Mouse (Mus musculus): ENCODE data around the gene Gtf2ird2. TPM values are rescaled to one million over a fixed set of nuclear protein-coding genes. Genes with fewer than 3 reads are reported as not detected.

Gtf2ird2 gene
- polyA plus RNA-seq (2014; fragmentation: Illumina TruSeq; extraction: RNeasy Lipid Tissue Mini Kit (QIAGEN cat#74804); ENCODE audit: low read depth, low replicate concordance), result 4.9 TPM

DNA sequence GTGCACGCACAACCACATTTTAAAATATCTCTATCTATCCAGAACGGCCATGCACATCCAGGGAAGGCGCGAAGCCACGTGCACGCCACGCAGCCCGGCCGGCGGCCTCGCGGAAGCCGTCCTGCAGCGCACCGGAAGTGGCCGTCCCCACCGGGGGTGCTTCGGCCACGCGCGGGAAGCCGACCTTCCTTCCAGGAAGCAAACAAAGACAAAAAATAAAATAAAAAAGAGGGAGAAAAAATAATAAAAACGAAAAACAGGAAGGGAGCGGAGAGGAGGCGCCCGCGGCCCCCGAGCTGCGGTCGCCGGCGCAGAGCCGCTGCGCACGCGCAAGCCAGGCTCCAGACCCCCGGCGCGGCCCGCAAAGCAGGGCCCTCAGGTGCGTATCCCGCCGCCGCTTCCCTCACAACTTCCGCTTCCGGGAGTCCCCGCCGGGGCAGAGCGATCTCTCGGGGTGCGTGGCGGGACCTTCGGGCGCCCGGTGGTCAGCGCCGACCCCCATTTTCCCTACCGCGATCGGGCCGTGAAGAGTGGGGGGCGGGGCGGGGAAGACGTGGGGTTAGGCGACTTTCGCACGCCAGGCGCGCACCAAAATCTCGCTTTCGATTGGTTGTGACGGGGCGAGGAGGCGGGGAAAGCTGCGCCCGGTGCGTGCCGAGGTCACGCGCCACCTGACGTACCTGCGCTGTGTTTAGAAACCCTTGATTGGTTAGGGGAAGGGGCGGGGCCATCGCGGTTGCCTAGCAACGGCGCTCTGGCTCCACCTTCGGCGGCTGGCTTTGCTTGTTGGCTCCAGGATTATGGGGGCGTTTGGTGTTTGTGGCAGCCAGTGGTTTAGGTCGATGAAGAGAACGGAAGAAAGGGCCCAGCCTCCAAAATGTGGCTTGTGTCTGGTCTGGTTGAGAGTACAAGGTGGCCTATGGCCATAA is at the start of gene Gtf2ird2:
Gene Gtf2ird2, plus strand, starts transcription at position 140 of the 929 bp plus-strand sequence.

DNA sequence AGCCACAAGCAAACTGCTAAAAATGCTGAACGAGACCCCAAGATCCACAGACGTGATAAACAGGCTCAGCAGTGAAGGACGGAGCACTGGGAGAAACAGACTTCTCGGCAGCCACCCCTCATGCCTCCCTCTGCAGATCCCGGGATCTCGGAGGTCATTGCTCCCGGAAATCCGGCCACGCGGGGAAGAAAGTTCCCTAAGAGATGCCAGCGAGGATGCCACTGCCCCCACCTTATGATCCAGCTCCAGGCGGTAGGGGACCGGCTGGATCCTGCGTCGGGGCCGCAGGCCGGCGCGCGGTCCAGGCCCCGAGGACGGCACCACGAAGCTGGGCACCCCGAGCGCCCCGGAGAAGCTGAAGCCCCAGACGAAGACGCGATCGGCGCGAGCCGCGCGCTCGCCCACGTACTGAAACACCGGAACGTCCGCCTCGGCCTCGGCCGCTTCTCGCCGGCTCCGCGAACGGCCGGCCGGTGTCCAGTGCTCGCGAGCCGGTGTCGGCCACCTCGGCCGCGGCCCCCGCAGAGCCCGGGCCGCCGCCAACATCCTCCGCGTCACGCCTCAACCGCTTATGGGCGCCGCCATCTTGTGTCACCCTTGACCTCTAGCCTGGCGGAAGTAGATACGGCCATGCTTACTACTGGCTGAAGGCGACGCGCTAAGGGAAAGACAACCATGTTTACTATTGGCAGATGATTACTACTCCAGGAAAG is 7.5 kb upstream of the Gtf2ird2 start, which contains the start of gene Rcc1l:
Gene Rcc1l, minus strand, starts transcription at position 606 of the 713 bp plus-strand sequence.

DNA sequence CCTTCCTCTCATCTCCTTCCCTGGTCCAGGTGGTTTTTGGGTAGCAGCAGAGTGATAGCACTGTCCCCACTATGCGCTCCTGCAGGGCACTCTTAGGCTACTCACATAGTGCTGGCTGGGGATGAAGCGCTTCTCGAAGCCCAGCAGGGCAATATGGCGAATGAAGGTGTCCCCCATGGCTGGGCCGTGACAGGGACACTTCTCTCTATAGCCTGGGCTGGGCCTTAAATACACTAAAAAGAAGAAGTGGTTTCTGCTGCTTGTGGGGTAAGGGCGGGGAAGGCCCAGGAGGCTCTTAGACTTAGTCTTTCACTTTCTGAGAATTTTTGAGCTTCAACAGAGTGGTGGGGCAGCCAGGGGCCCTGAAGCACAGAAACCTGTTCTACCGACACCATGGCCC is 45.6 kb downstream of the Gtf2ird2 start, which contains the start of gene Ncf1:
Gene Ncf1, minus strand, starts transcription at position 235 of the 400 bp plus-strand sequence.

Other genes starting within 250 kb of the Gtf2ird2 start
- 1.4 TPM for gene Castor2, start 84.3 kb upstream of the Gtf2ird2 start, polyA plus RNA-seq (2014; fragmentation: Illumina TruSeq; extraction: RNeasy Lipid Tissue Mini Kit (QIAGEN cat#74804); ENCODE audit: low read depth, low replicate concordance)
- gene Rcc1l, start 7.2 kb upstream of the Gtf2ird2 start, polyA plus RNA-seq (2014; fragmentation: Illumina TruSeq; extraction: RNeasy Lipid Tissue Mini Kit (QIAGEN cat#74804); ENCODE audit: low read depth, low replicate concordance), result 0.74 TPM
- gene Ncf1, start 45.6 kb downstream of the Gtf2ird2 start, polyA plus RNA-seq (2014; fragmentation: Illumina TruSeq; extraction: RNeasy Lipid Tissue Mini Kit (QIAGEN cat#74804); ENCODE audit: low read depth, low replicate concordance), result 0.50 TPM
- 86.7 TPM for gene Gtf2i, start 130.7 kb downstream of the Gtf2ird2 start, polyA plus RNA-seq (2014; fragmentation: Illumina TruSeq; extraction: RNeasy Lipid Tissue Mini Kit (QIAGEN cat#74804); ENCODE audit: low read depth, low replicate concordance)

Measured in testis, adult 10 weeks (tissue).